Mouse (Mus musculus) stomach, embryonic 16.5 days (tissue): ENCODE measurements at regions not wholly inside any gene's neighbourhood (a gene's known extent, or its start where the extent isn't known, plus 50 kb on each side); places are given as distances from the start of the nearest gene placed in this dataset.

Experiments
- ATAC-seq: fragments of 200-750 bp; cut with Nextera tagmentation; 2 replicates; pipeline ENCODE4 v1.8.0; 2017; ENCODE audit warnings: moderate number of reproducible peaks, moderate TSS enrichment; ENCODE audit not compliant: insufficient read depth, low FRiP score
- H3K27ac ChIP-seq: fragments of 300-500 bp; sonication (generic); 2 replicates; pipeline ENCODE4 v1.5.1; 2014; ENCODE audit warnings: low read length
- H3K27me3 ChIP-seq: fragments of 300-500 bp; sonication (generic); 2 replicates; pipeline ENCODE4 v1.6.1; 2014; ENCODE audit warnings: low read length, control low read depth, mixed read lengths; ENCODE audit not compliant: control insufficient read depth, insufficient read depth
- H3K36me3 ChIP-seq: fragments of 300-500 bp; sonication (generic); 2 replicates; pipeline ENCODE4 v1.6.1; 2014; ENCODE audit warnings: low read length; ENCODE audit not compliant: control insufficient read depth, insufficient read depth
- H3K4me1 ChIP-seq: fragments of 300-500 bp; sonication (generic); 2 replicates; pipeline ENCODE4 v1.6.1; 2014; ENCODE audit warnings: low read length, control low read depth, mixed read lengths; ENCODE audit not compliant: control insufficient read depth, insufficient read depth
- H3K4me2 ChIP-seq: fragments of 300-500 bp; sonication (generic); 2 replicates; pipeline ENCODE4 v1.6.1; 2014; ENCODE audit warnings: low read depth, low read length, mixed read lengths
- H3K4me3 ChIP-seq: fragments of 300-500 bp; sonication (generic); replicated peaks from 2 replicates; pipeline ENCODE4 v1.5.1; 2014; ENCODE audit warnings: mild to moderate bottlenecking, low read length
- H3K9ac ChIP-seq: fragments of 300-500 bp; sonication (generic); 2 replicates; pipeline ENCODE4 v1.6.1; 2014; ENCODE audit warnings: low read length
- H3K9me3 ChIP-seq: fragments of 300-500 bp; sonication (generic); replicated peaks from 2 replicates; pipeline ENCODE4 v1.6.1; 2016; ENCODE audit warnings: low read length, control low read depth; ENCODE audit not compliant: control insufficient read depth
- WGBS: fragments of 180-500 bp; shearing (Covaris S2); extraction: QIAGEN DNeasy Blood & Tissue Kit; methylation state at CpG from one replicate; pipeline ENCODE4 v1.1.7; 2014; 5-methylcytosine and 5-hydroxymethylcytosine counted together

DNA sequence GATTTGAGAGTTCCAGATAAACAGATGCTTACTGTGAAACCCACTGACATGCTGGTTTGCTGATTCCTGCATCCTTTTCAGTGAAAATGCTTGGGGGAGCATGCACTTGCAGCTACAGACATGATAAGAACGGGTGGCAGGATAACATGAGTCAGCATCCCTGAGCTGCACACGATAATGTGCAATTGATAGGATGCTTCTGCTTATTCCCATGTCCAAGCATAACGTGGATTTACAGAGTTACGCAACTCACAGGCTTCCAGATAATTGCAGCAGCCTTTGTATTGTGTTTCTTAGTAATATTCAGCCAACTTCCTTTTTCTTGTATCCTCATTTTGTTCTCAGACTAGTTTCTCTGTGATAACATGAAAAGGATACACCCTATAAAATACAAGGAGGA is 245.7 kb downstream of the Flrt2 start:
- Histone ChIP-seq H3K4me3 (no peak overlapping the region), H3K27ac (no peak overlapping the region), H3K9me3 (no peaks in the 10 kb centered on the region), H3K36me3 (no peaks in the 10 kb centered on the region), H3K4me2 (no peak overlapping the region), H3K4me1 (no peaks in the 10 kb centered on the region), H3K9ac (no peak overlapping the region), H3K27me3 (no peaks in the 10 kb centered on the region)
- ATAC-seq: no peak
- 67% methylated on average over 4 of the region's 4 CpGs for WGBS

DNA sequence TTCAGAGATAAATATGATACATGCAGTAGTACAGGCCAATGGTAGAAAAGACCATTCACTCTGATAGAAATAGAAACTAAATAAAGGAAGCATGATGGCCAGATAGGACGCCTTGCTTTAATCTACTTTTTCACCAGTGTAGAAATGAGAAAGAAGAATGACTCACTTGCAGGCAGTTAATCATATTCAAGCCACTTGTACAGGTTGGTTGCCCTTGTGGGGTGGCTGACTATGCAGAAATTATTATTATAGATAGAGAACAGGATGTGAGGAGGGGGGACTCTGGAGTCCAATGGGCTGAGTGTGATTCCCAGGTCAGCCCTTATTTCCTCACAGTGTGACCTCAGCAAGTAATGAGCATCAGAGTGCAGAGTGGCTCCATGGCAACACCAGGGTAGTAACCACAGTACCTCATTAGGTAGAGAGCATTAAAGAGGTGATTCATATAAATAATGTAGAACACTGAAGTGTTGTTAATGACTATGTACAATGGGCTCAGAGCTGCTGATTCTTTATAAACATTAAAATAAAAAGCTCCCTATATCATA is 248.5 kb downstream of the Flrt2 start:
- no peaks in the 10 kb centered on the region for H3K4me1 ChIP-seq
- H3K9ac ChIP-seq: no peak overlapping the region
- ATAC-seq: no peak
- no peak overlapping the region for H3K27ac ChIP-seq
- H3K9me3 ChIP-seq: no peaks in the 10 kb centered on the region
- no peaks in the 10 kb centered on the region for H3K36me3 ChIP-seq
- 71% methylated on average over 1 of the region's 1 CpGs for WGBS
- H3K4me3 ChIP-seq: no peak overlapping the region
- H3K4me2 ChIP-seq: no peak overlapping the region
- H3K27me3 ChIP-seq: no peaks in the 10 kb centered on the region

DNA sequence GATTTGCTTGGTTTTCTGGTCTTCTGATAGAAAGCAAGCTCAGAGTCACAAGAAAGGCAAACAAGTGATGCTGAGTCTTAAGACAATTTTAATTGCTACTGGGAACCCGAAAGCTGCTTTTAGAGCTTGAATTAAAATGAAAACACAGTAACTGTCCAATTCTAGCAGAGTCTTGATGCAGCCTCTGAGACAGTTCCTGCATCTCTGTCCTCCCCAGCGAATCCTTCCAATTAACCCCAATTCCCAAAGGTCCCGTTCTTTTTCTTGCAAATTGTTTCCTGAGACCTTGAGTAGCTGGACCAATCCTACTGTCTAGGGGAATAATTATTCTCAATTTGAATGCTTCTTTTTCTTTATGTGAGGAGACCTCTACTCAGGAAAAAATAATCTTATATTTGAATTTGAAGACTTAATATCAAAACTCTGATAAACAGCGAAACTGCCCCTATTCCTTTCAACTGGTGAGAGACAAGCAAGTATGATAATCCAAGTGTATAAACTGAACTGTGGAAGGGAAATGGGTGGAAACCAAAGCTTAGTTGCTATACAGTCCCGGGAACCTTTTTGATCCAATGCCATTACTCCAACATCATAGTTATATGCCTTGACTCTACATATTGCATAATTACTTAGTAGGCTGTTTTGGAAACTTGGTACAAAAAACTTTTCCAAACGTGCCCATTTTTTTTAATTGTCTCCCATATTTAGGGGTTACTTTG is 267.9 kb downstream of the Flrt2 start:
- WGBS: 80% methylated on average over 6 of the region's 6 CpGs
- no peaks in the 10 kb centered on the region for H3K4me1 ChIP-seq
- no peak for ATAC-seq
- no peaks in the 10 kb centered on the region for H3K27me3 ChIP-seq
- no peaks in the 10 kb centered on the region for H3K36me3 ChIP-seq
- no peak overlapping the region for H3K9ac ChIP-seq
- no peak overlapping the region for H3K27ac ChIP-seq
- H3K4me2 ChIP-seq: no peak overlapping the region
- no peaks in the 10 kb centered on the region for H3K9me3 ChIP-seq
- no peak overlapping the region for H3K4me3 ChIP-seq

DNA sequence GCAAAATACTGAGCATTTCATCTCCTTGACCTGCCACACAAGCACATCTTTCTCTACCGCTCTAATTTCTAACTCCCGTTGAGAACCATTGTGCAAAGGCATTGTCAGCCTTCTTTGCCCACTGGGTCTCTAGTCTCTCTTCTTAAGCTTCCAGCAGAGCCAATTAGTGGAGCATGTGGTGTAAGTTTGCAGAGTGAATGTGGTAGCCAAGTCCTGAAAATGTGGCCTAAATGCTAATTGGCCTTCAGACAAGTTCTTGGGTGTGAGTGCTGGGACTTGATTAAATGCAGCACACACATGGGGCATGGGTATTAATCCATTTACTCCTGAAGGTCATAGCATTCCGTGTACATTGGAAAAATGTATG is 268.5 kb downstream of the Flrt2 start:
- Histone ChIP-seq H3K4me1 (no peaks in the 10 kb centered on the region), H3K4me2 (no peak overlapping the region), H3K9me3 (no peaks in the 10 kb centered on the region), H3K27me3 (no peaks in the 10 kb centered on the region), H3K27ac (no peak overlapping the region), H3K36me3 (no peaks in the 10 kb centered on the region), H3K9ac (no peak overlapping the region), H3K4me3 (no peak overlapping the region)
- 65% methylated on average over 3 of the region's 3 CpGs for WGBS
- no peak for ATAC-seq

DNA sequence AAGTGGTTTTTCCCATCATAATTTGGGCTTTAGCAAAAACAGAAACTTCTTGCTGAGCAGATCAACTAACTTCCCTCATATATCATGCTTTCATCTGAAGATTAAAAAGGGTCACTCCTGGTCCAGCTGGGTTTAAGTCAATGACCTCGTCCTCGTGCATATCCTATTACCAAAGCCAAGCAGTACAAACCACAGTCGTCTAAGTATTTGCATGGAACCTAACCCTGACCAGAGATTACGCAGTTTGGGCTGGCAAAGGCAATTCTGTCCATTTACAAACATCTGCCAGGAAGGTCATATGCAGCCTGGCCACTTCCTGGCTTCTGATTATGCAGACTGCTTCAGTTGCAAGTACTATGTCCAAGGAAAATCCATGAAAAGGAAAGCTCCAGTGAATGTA is 270.8 kb downstream of the Flrt2 start:
- no peak for ATAC-seq
- no peak overlapping the region for H3K4me3 ChIP-seq
- H3K4me1 ChIP-seq: no peaks in the 10 kb centered on the region
- 37% methylated on average over 4 of the region's 4 CpGs for WGBS
- no peaks in the 10 kb centered on the region for H3K9me3 ChIP-seq
- no peak overlapping the region for H3K4me2 ChIP-seq
- no peak overlapping the region for H3K27ac ChIP-seq
- no peaks in the 10 kb centered on the region for H3K36me3 ChIP-seq
- H3K27me3 ChIP-seq: no peaks in the 10 kb centered on the region
- no peak overlapping the region for H3K9ac ChIP-seq

DNA sequence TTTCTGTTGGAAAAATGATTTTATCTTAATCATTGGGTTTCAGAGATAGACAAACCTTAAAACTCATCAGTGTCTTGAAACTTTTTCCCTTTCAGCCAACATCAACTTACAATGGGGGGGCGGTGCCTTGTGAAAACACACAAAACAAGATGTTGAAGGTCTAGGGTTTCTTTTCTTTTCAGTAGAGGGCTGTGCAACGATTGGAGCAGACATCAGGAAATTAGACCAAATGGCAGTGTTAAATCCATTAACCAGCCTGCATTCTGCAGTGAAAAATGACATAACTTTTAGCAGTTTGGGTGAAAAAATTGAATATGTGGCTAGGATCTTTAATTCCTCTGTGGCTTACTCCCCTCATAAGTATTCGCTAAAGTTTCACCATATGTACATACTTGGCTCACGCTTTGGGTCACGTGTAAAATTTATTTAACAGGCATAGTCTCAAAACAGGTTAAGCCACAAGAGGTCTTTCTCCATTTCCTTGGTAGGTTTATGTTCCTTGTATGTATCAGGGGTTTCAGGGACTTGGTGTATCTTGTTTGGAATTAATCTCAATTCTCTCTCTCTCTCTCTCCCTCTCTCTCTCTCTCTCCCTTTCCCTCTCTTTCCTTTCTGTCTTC is 296.8 kb downstream of the Flrt2 start:
- Histone ChIP-seq H3K9ac (no peak overlapping the region), H3K9me3 (no peaks in the 10 kb centered on the region), H3K27me3 (no peaks in the 10 kb centered on the region), H3K36me3 (no peaks in the 10 kb centered on the region), H3K4me3 (no peak overlapping the region), H3K27ac (no peak overlapping the region), H3K4me1 (no peaks in the 10 kb centered on the region), H3K4me2 (no peak overlapping the region)
- 74% methylated on average over 5 of the region's 5 CpGs for WGBS
- ATAC-seq: no peak

DNA sequence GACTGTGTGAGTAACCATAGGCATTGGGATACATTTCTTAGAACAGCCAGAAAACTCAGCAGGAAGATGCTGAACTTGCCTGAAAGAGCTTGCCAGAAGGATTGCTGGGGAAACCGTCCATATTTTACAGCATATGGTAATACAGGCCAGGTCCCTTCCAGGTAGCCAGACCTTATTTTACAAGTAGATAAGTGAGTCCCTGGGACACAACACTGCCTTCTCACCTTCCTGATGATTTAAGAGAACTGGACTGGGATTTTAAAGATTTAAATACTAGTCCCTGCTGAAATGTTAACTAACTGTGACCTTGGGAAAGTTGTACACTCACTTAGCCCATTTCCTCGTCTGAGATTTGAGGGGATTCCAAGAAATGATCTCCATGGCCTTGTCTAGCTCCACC is 302.9 kb downstream of the Flrt2 start:
- Histone ChIP-seq H3K9ac (no peak overlapping the region), H3K9me3 (no peaks in the 10 kb centered on the region), H3K4me2 (no peak overlapping the region), H3K36me3 (no peaks in the 10 kb centered on the region), H3K4me3 (no peak overlapping the region), H3K27ac (no peak overlapping the region), H3K27me3 (no peaks in the 10 kb centered on the region), H3K4me1 (no peaks in the 10 kb centered on the region)
- ATAC-seq: no peak
- 44% methylated on average over 2 of the region's 2 CpGs for WGBS

DNA sequence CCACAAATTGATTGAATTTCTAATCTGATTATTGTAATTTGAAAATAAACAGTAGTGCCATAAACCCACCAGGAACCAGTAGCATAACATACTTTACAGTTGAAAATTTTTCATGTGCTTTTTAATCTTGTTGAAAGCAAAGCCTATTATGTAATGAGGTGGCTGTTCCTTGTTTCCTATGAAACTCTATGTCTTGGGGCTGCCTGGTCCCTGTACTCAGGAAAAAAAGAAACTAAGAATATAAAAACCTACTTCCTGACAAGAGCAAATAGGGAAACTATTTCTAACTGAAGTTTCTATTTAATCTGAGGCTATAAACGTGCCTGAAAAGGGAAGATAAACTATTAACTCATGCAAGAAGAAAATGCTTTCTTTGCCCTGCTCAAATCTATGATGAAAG is 338.2 kb downstream of the Flrt2 start:
- WGBS: 15% methylated on average over 1 of the region's 1 CpGs
- Histone ChIP-seq H3K4me3 (no peak overlapping the region), H3K9ac (no peak overlapping the region), H3K4me1 (no peaks in the 10 kb centered on the region), H3K9me3 (no peaks in the 10 kb centered on the region), H3K27me3 (no peaks in the 10 kb centered on the region), H3K27ac (no peak overlapping the region), H3K4me2 (no peak overlapping the region), H3K36me3 (no peaks in the 10 kb centered on the region)
- ATAC-seq: no peak

DNA sequence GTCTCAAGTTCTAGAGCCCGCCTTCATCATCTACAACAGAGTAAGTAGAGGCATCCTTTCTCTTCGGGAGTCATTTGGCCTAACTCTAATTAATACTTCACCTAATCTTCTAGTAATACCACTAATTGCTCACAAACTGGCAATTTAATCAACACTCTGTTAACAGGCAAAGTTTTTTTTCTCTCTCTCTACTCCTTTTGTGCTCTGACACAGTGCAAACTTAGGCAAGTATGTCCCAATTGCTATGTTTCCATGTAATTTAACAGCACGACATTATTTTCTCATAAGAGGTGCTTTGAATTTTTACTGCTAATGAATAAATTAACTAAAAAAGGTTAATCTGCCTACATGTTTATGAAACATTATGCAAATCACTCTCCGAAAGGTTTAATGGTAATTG is 383.3 kb downstream of the Flrt2 start:
- ATAC-seq: no peak
- H3K4me2 ChIP-seq: no peak overlapping the region
- no peak overlapping the region for H3K4me3 ChIP-seq
- H3K4me1 ChIP-seq: no peaks in the 10 kb centered on the region
- H3K36me3 ChIP-seq: no peaks in the 10 kb centered on the region
- H3K27me3 ChIP-seq: no peaks in the 10 kb centered on the region
- no peak overlapping the region for H3K27ac ChIP-seq
- no peak overlapping the region for H3K9ac ChIP-seq
- WGBS: 84% methylated on average over 4 of the region's 4 CpGs
- H3K9me3 ChIP-seq: no peaks in the 10 kb centered on the region
